Mouse (Mus musculus) brain, embryonic 14.5 days (tissue): Measurements from ENCODE around the gene Hmmr.

Source experiments
- CTCF ChIP-seq: fragments of 200-500 bp; IDR thresholded peaks from 2 replicates; pipeline ENCODE4 v1.5.1; 2012; ENCODE audit warnings: inconsistent platforms, mild to moderate bottlenecking, moderate library complexity, borderline replicate concordance; ENCODE audit not compliant: insufficient read depth, insufficient read length; ENCODE audit errors: extremely low read depth
- POLR2A ChIP-seq: fragments of 200-500 bp; IDR thresholded peaks from 2 replicates; pipeline ENCODE4 v1.6.1; 2012; ENCODE audit warnings: mild to moderate bottlenecking, inconsistent platforms, borderline replicate concordance; ENCODE audit not compliant: poor library complexity, insufficient read depth, insufficient read length, severe bottlenecking; ENCODE audit errors: extremely low read depth

DNA sequence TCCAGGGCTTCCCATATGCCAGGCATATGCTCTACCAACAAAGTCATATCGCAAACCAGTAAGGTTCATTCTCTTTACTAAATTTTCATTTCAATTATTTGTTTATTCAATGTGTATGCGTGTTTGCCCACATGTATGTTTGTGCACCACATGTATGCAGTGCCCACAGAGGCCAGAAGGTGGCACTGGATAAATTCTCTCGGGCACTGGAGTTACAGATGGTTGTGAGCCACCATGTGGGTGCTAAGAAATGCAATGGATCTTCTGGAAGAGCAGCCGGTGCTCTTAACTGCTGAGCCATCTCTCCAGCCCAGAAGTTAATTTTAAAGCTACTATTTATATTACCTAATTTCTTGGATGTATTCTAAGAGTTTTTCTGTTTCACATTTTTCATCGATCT lies 17.7 kb downstream of the Hmmr start:
- TF ChIP-seq POLR2A (no peak), CTCF (peak; percentile 7; the same call in 1 of the 2 replicates)
